8 mouse cellular contexts compared by ENCODE assay signal in the genomic region with DNA sequence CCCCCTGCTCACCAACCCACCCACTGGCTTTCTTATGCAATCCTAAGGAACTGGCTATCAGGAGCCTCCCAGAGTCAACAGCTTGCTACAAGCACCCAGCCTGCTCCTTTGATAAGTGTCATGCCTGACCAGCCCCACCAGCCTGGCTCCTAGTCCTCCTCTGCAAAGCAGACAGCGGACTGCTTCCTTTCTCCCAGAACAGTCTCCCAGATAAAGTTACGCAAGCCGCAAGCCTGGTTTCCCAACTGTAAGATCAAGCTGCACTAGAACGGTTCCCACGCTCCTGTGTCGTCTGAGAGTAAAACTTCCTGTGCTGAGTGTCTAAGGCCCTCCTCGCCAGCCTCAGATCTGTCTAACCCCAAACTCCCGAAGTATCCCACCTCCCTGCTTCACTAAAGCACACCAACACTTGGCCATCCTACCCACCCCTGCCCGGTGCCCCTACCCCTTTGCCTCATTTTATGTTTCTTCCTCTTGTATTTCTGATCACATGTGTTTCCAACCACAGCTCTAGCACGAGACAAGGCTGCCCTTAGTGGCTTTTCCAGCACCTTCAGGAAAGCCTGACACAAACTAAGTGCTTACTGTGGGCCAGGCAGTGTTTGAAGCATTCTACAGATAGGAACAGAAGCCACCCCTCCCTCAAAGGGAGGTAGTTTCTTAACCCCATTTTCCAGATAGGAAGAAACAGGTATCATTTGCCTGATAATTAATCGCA. TPM values are rescaled to one million over a fixed set of nuclear protein-coding genes. Genes with fewer than 3 reads are reported as not detected.
DNase-seq lines count a peak whose midpoint lies in the region; ATAC-seq lines count a peak whose summit lies in the region.

No protein-coding gene starts in this region.

- no peaks in the 10 kb centered on the region for H3K27me3 ChIP-seq in heart, embryonic 13.5 days (replicated peaks)
- no peaks in the 10 kb centered on the region for H3K27me3 ChIP-seq in limb, embryonic 15.5 days
- H3K27me3 ChIP-seq in hindbrain, embryonic 10.5 days (ENCODE audit: insufficient read depth, poor library complexity, severe bottlenecking), result no peaks in the 10 kb centered on the region

- no peaks in the 10 kb centered on the region for H3K36me3 ChIP-seq in heart, embryonic 13.5 days
- no peaks in the 10 kb centered on the region for H3K36me3 ChIP-seq in limb, embryonic 15.5 days
- H3K36me3 ChIP-seq in hindbrain, embryonic 10.5 days, result no peaks in the 10 kb centered on the region

- H3K4me1 ChIP-seq in heart, embryonic 13.5 days, result peaks cover 18% of the 10 kb centered on the region
- H3K4me1 ChIP-seq in limb, embryonic 15.5 days, result peaks cover 7% of the 10 kb centered on the region; the same call in 1 of the 2 replicates
- H3K4me1 ChIP-seq in hindbrain, embryonic 10.5 days (replicated peaks), result 0 out of 2 replicates have a peak, but pooled peaks cover 2% of the 10 kb centered on the region

- H3K27ac ChIP-seq in heart, embryonic 13.5 days (replicated peaks), result peak overlapping the region; percentile 66
- 0 out of 2 replicates have a peak overlapping the region, but pooled peaks have one; percentile 3 for H3K27ac ChIP-seq in limb, embryonic 15.5 days
- H3K27ac ChIP-seq in hindbrain, embryonic 10.5 days, result no peak overlapping the region

- ATAC-seq in heart, embryonic 13.5 days (ENCODE audit: extremely low read depth, insufficient number of reproducible peaks, low FRiP score, low TSS enrichment), result no peak
- ATAC-seq in limb, embryonic 15.5 days (ENCODE audit: insufficient number of reproducible peaks, low FRiP score, low TSS enrichment, low read depth), result no peak
- no peak for ATAC-seq in cerebellum, adult (ENCODE audit: insufficient number of reproducible peaks, low FRiP score, low TSS enrichment)

- 17% methylated on average over 11 of the region's 11 CpGs for WGBS in heart, embryonic 13.5 days
- 31% methylated on average over 11 of the region's 11 CpGs for WGBS in limb, embryonic 15.5 days
- 43% methylated on average over 11 of the region's 11 CpGs for WGBS in hindbrain, embryonic 10.5 days

- peak overlapping the region; percentile 4; the same call in 1 of the 2 replicates for H3K9ac ChIP-seq in heart, embryonic 13.5 days
- no peak overlapping the region for H3K9ac ChIP-seq in limb, embryonic 15.5 days

- intact Hi-C loops in left cerebral cortex, postnatal 14 days (cut with DNase I), result no loop called here
- intact Hi-C loops in left cerebral cortex, postnatal 10 days (cut with DNase I), result loop anchor here (5.0 to 10.0 kb wide), 2 partner anchors 87 to 305 kb away; a partner anchor contains a TSS

- H3K9me3 ChIP-seq in heart, embryonic 13.5 days, result no peaks in the 10 kb centered on the region
- H3K9me3 ChIP-seq in limb, embryonic 15.5 days, result no peaks in the 10 kb centered on the region
- no peaks in the 10 kb centered on the region for H3K9me3 ChIP-seq in hindbrain, embryonic 10.5 days

- peak; percentile 26 to 45 for DNase-seq in left cerebral cortex, postnatal 14 days (ENCODE audit: low spot score in 2 of 2)
- no peak for DNase-seq in left cerebral cortex, postnatal 10 days (ENCODE audit: extremely low spot score in 1 of 2, low spot score in 2 of 2)
- DNase-seq in adrenal gland, postnatal 14 days, result peak; percentile 61
- DNase-seq in skeletal muscle tissue, adult 2 months (ENCODE audit: low read depth, low spot score), result peak; percentile 40
- DNase-seq in hindbrain, embryonic 10.5 days (ENCODE audit: low spot score), result no peak

- peak overlapping the region; percentile 40 for H3K4me2 ChIP-seq in heart, embryonic 13.5 days
- no peak overlapping the region for H3K4me2 ChIP-seq in limb, embryonic 15.5 days

- H3K4me3 ChIP-seq in heart, embryonic 13.5 days, result no peak overlapping the region
- H3K4me3 ChIP-seq in limb, embryonic 15.5 days, result no peak overlapping the region
- no peak overlapping the region for H3K4me3 ChIP-seq in hindbrain, embryonic 10.5 days

RNA-seq across cellular contexts. Expression of a gene that starts 5.3 kb away (rescaled TPM):
- 10 to 100 TPM; 55.5 to 56.5 TPM for total RNA-seq in left cerebral cortex, postnatal 14 days (2021)
- total RNA-seq in left cerebral cortex, postnatal 10 days (2021), result 10 to 100 TPM; 52.8 to 53.6 TPM
- 47.6 and 52.2 TPM in 2 replicates for total RNA-seq in adrenal gland, postnatal 14 days (2021)
- polyA plus RNA-seq in heart, embryonic 13.5 days (2015; fragmentation: Nextera tagmentation; extraction: Ambion mirVana), result 6.2 and 6.6 TPM in 2 replicates
- 11.1 and 14.3 TPM in 2 replicates for polyA plus RNA-seq in limb, embryonic 15.5 days (2015; fragmentation: Nextera tagmentation; extraction: Ambion mirVana)
- 4.9 and 6.1 TPM in 2 replicates for polyA plus RNA-seq in hindbrain, embryonic 10.5 days (2016; fragmentation: Nextera tagmentation; extraction: Ambion mirVana)

RNA-seq across cellular contexts. Expression of a gene that starts 46.5 kb away (rescaled TPM):
- 1 to 10 TPM; 2.8 to 3.1 TPM for total RNA-seq in left cerebral cortex, postnatal 14 days (2021)
- 1 to 10 TPM; 2.8 to 3.6 TPM for total RNA-seq in left cerebral cortex, postnatal 10 days (2021)
- total RNA-seq in adrenal gland, postnatal 14 days (2021), result 6.3 and 9.0 TPM in 2 replicates
- polyA plus RNA-seq in heart, embryonic 13.5 days (2015; fragmentation: Nextera tagmentation; extraction: Ambion mirVana), result 2.7 and 3.0 TPM in 2 replicates
- polyA plus RNA-seq in limb, embryonic 15.5 days (2015; fragmentation: Nextera tagmentation; extraction: Ambion mirVana), result 4.5 and 6.3 TPM in 2 replicates
- 2.8 and 3.1 TPM in 2 replicates for polyA plus RNA-seq in hindbrain, embryonic 10.5 days (2016; fragmentation: Nextera tagmentation; extraction: Ambion mirVana)

Comparison
In these comparisons a context has a peak if more than half of its experiments do, and no peak if none do; other contexts are left out.
1. DNase-seq: peak in left cerebral cortex, postnatal 14 days (2 of 2), adrenal gland, postnatal 14 days (single experiment) and skeletal muscle tissue, adult 2 months (single experiment); none in left cerebral cortex, postnatal 10 days (0 of 2) and hindbrain, embryonic 10.5 days (single experiment).